Mouse (Mus musculus) forebrain, embryonic 16.5 days (tissue): Measurements from ENCODE around the gene Ccdc17. TPM values are rescaled to one million over a fixed set of nuclear protein-coding genes. Genes with fewer than 3 reads are reported as not detected.
A peak's percentile ranks its signal among the peaks of the same experiment; 100 is the strongest.

Experiments
- ATAC-seq: fragments of 200-750 bp; cut with Nextera tagmentation; 2 replicates; pipeline ENCODE4 v1.8.0; 2017; ENCODE audit warnings: mild to moderate bottlenecking, moderate library complexity
- H3K27ac ChIP-seq: fragments of 300-500 bp; sonication (generic); 2 replicates; pipeline ENCODE4 v1.5.1; 2014; ENCODE audit warnings: low read length, control low read depth
- H3K27me3 ChIP-seq: fragments of 300-500 bp; sonication (generic); replicated peaks from 2 replicates; pipeline ENCODE4 v1.6.1; 2014; ENCODE audit warnings: low read length; ENCODE audit not compliant: control insufficient read depth, insufficient read depth
- H3K36me3 ChIP-seq: fragments of 300-500 bp; sonication (generic); 2 replicates; pipeline ENCODE4 v1.6.1; 2014; ENCODE audit not compliant: control insufficient read depth, insufficient read depth
- H3K4me1 ChIP-seq: fragments of 300-500 bp; sonication (generic); replicated peaks from 2 replicates; pipeline ENCODE4 v1.6.1; 2014; ENCODE audit warnings: low read length; ENCODE audit not compliant: control insufficient read depth, insufficient read depth
- H3K4me2 ChIP-seq: fragments of 300-500 bp; sonication (generic); 2 replicates; pipeline ENCODE4 v1.6.1; 2014; ENCODE audit warnings: mild to moderate bottlenecking, low read length, control low read depth
- H3K4me3 ChIP-seq: fragments of 300-500 bp; sonication (generic); replicated peaks from 2 replicates; pipeline ENCODE4 v1.5.1; 2014; ENCODE audit warnings: mild to moderate bottlenecking, low read length, control low read depth
- H3K9ac ChIP-seq: fragments of 300-500 bp; sonication (generic); replicated peaks from 2 replicates; pipeline ENCODE4 v1.6.1; 2014; ENCODE audit warnings: low read depth, low read length, control low read depth
- H3K9me3 ChIP-seq: fragments of 300-500 bp; sonication (generic); 2 replicates; pipeline ENCODE4 v1.6.1; 2016; ENCODE audit warnings: low read length; ENCODE audit not compliant: control insufficient read depth
- WGBS: fragments of 180-500 bp; shearing (Covaris S2); extraction: QIAGEN DNeasy Blood & Tissue Kit; methylation state at CpG from one replicate; pipeline ENCODE4 v1.1.7; 2014; 5-methylcytosine and 5-hydroxymethylcytosine counted together
- polyA plus RNA-seq: library from polyadenylated mRNA; unstranded; fragments of >200 nt; fragmentation: Nextera tagmentation; extraction: Ambion mirVana; gene quantifications from 2 replicates; pipeline ENCODE4 v1.2.1, GENCODE M21; 2015

Ccdc17 gene
- polyA plus RNA-seq, 1 experiment from 2014 or later, result 3.6 TPM

DNA sequence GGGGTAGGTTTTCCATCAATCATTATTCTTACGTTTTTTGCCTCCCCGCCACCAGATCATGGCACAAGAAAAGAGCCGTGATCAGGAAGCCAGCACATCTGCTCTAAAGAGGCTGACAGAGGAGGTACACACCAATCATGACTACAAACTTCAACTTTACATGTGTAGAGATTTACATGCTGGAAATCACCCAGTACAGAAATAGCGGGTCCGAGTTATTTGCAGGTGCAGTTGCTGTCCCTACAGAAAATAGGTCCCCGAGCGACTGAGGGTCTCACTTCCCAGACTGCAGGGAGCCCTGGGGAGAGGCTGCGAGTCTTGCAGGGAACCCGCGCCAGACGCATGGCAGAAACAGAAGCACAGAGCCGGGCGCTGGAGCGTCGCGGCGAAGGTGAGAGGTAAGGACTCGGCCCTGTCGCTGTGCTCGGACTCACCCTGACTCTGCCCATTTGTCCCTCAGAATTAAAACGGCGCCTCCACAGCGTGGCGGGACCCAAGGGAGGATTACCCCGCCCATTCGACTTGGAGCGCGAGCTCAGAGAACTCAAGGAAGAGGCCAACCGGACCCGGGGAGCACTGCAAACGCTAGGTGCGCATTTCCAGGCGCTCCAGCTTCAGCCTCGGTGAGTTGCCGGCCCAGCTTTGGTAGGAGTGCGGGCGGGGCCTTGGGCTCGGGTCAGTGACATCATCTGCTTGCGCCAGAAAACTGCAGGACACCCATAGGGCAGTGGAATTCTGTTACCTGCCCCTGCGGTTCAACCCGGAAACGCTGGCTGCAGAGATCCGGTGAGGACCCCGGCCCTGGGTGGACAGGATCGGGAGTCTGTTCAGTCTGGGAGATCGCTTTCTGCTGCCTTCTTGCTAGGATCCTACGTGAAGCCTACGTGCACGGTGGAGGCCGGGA, 776 bp downstream of the Ccdc17 start:
- no peaks in the 10 kb centered on the region for H3K27me3 ChIP-seq

DNA sequence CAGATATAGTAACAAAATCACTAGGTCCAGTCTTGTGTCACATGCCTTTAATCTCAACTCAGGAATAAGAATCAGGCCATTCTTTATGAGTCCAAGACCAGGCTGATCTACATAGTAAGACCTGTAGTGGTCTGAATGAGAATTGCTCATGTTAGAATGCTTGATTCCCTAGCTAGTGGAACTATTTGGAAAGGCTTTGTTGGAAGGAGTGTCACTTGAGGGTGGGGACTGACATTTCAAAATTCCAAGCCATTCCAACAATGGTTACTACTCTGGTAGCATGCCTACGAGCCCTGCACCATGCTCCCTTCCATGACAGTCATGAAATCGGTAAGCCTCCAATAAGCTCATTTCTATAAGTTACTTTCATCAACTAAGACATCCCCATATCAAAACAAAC, 16.2 kb downstream of the Ccdc17 start:
- WGBS, result 90% methylated on average over 2 of the region's 2 CpGs
- Histone ChIP-seq H3K4me3 (no peak overlapping the region), H3K27me3 (no peaks in the 10 kb centered on the region), H3K27ac (no peak overlapping the region), H3K4me1 (no peaks in the 10 kb centered on the region), H3K36me3 (peaks cover 47% of the 10 kb centered on the region), H3K9me3 (no peaks in the 10 kb centered on the region), H3K4me2 (no peak overlapping the region), H3K9ac (no peak overlapping the region)
- no peak for ATAC-seq

More for the DNA sequence above, 776 bp downstream of the Ccdc17 start:
- peak; percentile 92 for ATAC-seq
- Histone ChIP-seq H3K4me1 (peaks cover 16% of the 10 kb centered on the region), H3K4me3 (peak overlapping the region; percentile 66), H3K36me3 (peaks cover 17% of the 10 kb centered on the region), H3K27ac (peak overlapping the region; percentile 57), H3K9me3 (no peaks in the 10 kb centered on the region), H3K9ac (peak overlapping the region; percentile 74), H3K4me2 (peak overlapping the region; percentile 87)
- under 1% methylated on average over 50 of the region's 50 CpGs for WGBS

DNA sequence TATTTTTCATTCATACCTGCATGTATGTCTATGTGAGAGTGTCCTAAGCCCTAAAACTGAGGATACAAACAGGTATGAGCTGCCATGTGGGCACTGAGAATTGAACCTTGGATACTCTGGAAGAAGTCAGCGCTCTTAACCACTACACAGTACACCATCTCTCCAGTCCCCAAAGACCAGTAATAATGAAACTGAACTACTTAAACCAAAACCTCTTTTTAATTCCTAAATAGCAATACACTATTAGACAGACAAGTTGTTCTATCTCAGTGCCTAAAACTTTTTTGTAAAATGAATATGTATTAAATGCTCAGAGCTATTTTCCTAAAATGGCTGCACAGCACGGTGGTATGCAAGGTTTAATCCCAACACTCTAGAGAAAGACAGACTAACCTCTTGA, 18.8 kb downstream of the Ccdc17 start:
- ATAC-seq, result no peak
- no peak overlapping the region for H3K9ac ChIP-seq
- no peaks in the 10 kb centered on the region for H3K27me3 ChIP-seq
- peaks cover 38% of the 10 kb centered on the region for H3K36me3 ChIP-seq
- H3K4me2 ChIP-seq, result no peak overlapping the region
- H3K9me3 ChIP-seq, result no peaks in the 10 kb centered on the region
- H3K4me3 ChIP-seq, result no peak overlapping the region
- H3K4me1 ChIP-seq, result no peaks in the 10 kb centered on the region
- no peak overlapping the region for H3K27ac ChIP-seq
- 100% methylated on average over 2 of the region's 2 CpGs for WGBS

DNA sequence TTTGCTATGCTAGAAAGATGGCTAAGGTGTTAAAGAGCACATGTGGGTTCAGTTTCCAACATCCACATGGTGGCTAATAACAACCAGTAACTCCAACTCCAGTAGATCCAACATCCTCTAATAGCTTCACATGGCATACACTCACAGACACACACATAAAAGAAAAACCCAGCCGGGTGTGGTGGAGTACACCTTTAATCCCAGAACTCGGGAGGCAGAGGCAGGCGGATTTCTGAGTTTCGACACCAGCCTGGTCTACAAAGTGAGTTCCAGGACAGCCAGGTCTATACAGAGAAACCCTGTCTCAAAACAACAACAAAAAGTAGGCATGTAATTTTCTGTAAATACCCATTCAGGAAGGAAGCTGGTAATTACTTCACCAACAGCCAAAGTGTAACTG, 28.4 kb downstream of the Ccdc17 start:
- Histone ChIP-seq H3K27me3 (no peaks in the 10 kb centered on the region), H3K9ac (no peak overlapping the region), H3K27ac (no peak overlapping the region), H3K4me2 (no peak overlapping the region), H3K4me3 (no peak overlapping the region), H3K4me1 (peaks cover 16% of the 10 kb centered on the region), H3K36me3 (0 out of 2 replicates have a peak, but pooled peaks cover 2% of the 10 kb centered on the region), H3K9me3 (no peaks in the 10 kb centered on the region)
- ATAC-seq, result no peak
- 94% methylated on average over 4 of the region's 4 CpGs for WGBS

DNA sequence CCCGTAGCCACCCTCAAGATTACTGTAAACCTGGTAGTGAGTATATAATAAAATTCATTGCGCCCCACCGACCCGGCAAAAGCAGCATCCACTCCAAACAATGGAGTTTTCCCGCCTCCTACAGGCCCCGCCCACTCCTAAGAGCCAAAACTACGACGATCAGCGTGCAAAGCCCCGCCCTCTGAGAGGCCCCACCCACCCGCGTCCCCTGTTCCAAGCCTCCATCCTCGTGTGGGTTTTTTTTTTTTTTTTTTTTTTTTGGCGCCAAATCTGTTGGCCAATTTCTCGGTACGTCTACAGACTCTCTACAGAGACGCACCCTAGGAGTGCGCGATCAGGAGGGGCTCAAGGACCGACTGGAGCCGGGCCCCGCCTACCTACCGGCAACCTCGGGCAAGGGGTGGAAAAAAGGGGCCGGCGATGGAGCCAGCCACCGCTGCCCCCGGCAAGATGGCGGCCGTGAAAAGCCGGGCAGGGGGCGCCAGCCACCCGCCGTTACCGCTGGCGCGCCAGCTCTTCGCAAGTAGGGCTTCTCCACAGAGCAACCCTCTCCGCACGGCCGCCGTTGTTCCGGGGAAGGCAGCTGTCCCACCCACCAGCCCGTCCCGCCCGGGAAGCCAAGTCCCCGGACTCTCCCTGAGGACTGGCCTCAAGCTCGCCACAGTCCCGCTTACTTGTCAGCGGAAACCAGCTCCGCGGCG, 30.4 kb downstream of the Ccdc17 start:
- H3K9ac ChIP-seq, result peak overlapping the region; percentile 76
- H3K4me1 ChIP-seq, result peaks cover 16% of the 10 kb centered on the region
- ATAC-seq, result peak; percentile 78
- no peaks in the 10 kb centered on the region for H3K9me3 ChIP-seq
- no peaks in the 10 kb centered on the region for H3K36me3 ChIP-seq
- WGBS, result under 1% methylated on average over 50 of the region's 53 CpGs
- H3K4me3 ChIP-seq, result peak overlapping the region; percentile 92
- peak overlapping the region; percentile 77 for H3K4me2 ChIP-seq
- no peaks in the 10 kb centered on the region for H3K27me3 ChIP-seq
- peak overlapping the region; percentile 96 for H3K27ac ChIP-seq

DNA sequence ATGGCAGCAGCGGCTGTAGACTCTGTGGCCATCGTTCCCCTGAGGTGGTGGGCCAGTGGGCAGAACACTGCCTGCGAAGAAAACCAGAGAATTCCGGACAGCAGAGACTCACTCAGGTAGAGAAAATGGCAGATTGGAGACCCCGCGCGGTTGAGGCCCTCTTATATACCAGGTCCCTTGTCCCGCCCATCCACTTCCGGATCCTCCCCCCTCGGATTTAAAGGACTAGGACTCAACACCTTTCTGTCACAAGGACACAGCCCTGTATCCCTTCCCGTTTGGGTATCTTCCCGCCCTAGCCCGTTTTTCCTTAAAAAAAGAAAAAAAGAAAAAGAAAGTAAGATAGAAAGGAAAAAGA, 30.9 kb downstream of the Ccdc17 start:
- Histone ChIP-seq H3K4me1 (peaks cover 16% of the 10 kb centered on the region), H3K4me2 (peak overlapping the region; percentile 56), H3K27ac (peak overlapping the region; percentile 96), H3K36me3 (no peaks in the 10 kb centered on the region), H3K4me3 (peak overlapping the region; percentile 92), H3K9me3 (no peaks in the 10 kb centered on the region), H3K27me3 (no peaks in the 10 kb centered on the region), H3K9ac (peak overlapping the region; percentile 76)
- WGBS, result under 1% methylated on average over 13 of the region's 13 CpGs
- ATAC-seq, result peak; percentile 93

DNA sequence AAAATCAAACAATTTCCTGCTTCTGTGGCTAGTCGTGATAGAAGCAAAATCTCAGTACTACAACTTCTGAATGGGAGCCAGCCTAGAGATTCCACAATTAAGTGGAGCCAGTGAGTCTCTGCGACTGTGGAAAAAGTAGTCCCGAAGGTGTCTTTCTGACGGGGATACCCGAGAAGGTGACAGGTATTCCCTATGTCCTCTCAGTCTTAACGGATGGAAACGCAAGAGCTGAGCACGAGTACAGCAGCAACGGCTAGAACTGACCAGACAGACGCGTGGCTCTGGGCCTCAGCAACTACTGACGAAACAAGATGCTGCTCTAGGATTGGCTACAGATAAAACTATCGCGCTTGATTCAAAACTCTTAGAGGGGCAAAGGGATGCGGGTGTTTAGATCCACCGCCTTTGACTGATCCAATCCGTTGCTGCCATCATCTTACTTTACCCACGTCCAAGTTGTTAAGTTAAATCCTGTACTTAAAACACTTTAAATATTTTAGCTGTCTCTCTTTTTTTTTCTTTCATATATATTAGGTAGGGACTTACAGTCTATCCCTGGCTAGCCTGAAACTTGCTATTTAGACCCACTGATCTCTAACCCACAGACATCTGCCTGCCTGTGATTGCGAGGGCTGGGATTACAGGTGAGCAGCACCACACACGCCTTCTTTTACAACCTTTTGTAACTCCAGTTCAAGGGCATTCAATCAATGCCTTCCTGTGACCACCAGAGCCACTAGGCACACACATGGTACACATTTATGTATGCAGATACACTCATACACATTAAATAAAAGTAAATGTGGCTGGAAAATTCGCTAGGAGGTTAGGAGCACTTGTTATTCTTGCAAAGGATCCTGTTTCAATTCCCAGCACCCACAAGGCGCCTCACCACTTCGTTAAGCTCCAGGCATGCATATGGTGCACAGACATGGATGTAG, 31.5 kb downstream of the Ccdc17 start, which contains the start of gene Nasp:
Nasp (minus strand) TSS at position 220 of the 941 bp plus-strand sequence.
- Histone ChIP-seq H3K27me3 (no peaks in the 10 kb centered on the region), H3K27ac (peak within 1 kb of the TSS; percentile 96), H3K4me2 (peak within 1 kb of the TSS; percentile 56), H3K9me3 (no peaks in the 10 kb centered on the region), H3K9ac (peak within 1 kb of the TSS; percentile 76), H3K4me1 (peaks cover 16% of the 10 kb centered on the region), H3K36me3 (no peaks in the 10 kb centered on the region), H3K4me3 (peak within 1 kb of the TSS; percentile 92)
- WGBS, result 8% methylated on average over 23 of the region's 23 CpGs
- ATAC-seq, result peak; percentile 89

DNA sequence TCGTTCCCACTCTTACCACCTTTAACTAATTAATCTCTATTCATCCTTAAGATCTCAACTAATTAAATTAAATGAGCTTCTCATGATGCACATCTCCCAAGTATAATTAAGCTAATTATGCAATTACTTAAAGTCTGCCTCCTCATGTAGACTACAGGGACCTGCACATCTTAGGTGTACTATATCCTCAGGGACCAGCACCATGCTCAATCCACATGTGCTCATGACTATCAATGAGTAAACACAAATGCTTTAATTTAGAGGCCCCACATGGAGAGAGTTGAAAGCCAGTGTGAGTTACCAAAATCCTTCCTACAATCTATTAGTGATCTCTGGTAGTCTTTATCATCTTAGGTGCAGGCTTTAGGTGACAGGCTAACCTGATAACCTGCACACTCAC, 38.7 kb downstream of the Ccdc17 start:
- Histone ChIP-seq H3K9me3 (no peaks in the 10 kb centered on the region), H3K4me2 (no peak overlapping the region), H3K4me3 (no peak overlapping the region), H3K9ac (no peak overlapping the region), H3K27ac (no peak overlapping the region), H3K36me3 (peaks cover 32% of the 10 kb centered on the region), H3K4me1 (no peaks in the 10 kb centered on the region), H3K27me3 (no peaks in the 10 kb centered on the region)
- WGBS, result 43% methylated on average over 1 of the region's 1 CpGs
- no peak for ATAC-seq
